Mouse (Mus musculus) gastrocnemius, postnatal 14 days (tissue): ENCODE measurements around the gene Gpr162. TPM values are rescaled to one million over a fixed set of nuclear protein-coding genes. Genes with fewer than 3 reads are reported as not detected.
A peak's percentile ranks its signal among the peaks of the same experiment; 100 is the strongest.
"Not testable (repeated sequence)": the region's sequence is repeated elsewhere in the genome, so short reads cannot be mapped to it uniquely, and the experiment has no call there.

Experiments used
- DNase-seq: peaks from one replicate; pipeline ENCODE4 v3.0.0; 2021; ENCODE audit warnings: mixed read lengths
- intact Hi-C: fragments of 180-260 bp; cut with DNase I; formaldehyde crosslinking; loops from one replicate; pipeline ENCODE4 v1.15.1; 2025; ENCODE audit warnings: low total_unique reads
- total RNA-seq, 2 experiments: library from RNA; stranded (reverse); gene quantifications; 2 replicates each; pipeline ENCODE4 v1.2.3; 2021

Gene Gpr162
- total RNA-seq, 2 experiments from 2014 or later: 0.33 to 0.45 TPM

GRCm38 (mm10) chr6:124816611-124817010 is 47.2 kb downstream of the Gpr162 start:
- no peak for DNase-seq
- intact Hi-C loops: no loop called here

- intact Hi-C loops: no loop called here
- no peak for DNase-seq
These were observed 48.7 kb downstream of the Gpr162 start for GRCm38 (mm10) chr6:124814858-124815774.

- DNase-seq: no peak
These were observed 49.3 kb downstream of the Gpr162 start for GRCm38 (mm10) chr6:124814448-124814847.

GRCm38 (mm10) chr6:124813933-124814332 is 49.9 kb downstream of the Gpr162 start, which contains the start of gene Tpi1:
Gene Tpi1, minus strand, starts transcription at chr6:124814296.
- peak; percentile 93 for DNase-seq

More at GRCm38 (mm10) chr6:124814448-124814847, 49.3 kb downstream of the Gpr162 start:
- intact Hi-C loops: no loop called here

GRCm38 (mm10) chr6:124813496-124813895 is 50.3 kb downstream of the Gpr162 start:
- intact Hi-C loops: no loop called here
- peak; percentile 74 for DNase-seq

More at GRCm38 (mm10) chr6:124813933-124814332, 49.9 kb downstream of the Gpr162 start, which contains the start of gene Tpi1:
- intact Hi-C loops: no loop called here

GRCm38 (mm10) chr6:124812848-124813247 is 50.9 kb downstream of the Gpr162 start:
- no peak for DNase-seq
- intact Hi-C loops: no loop called here

- DNase-seq: no peak
- intact Hi-C loops: no loop called here
These were observed 51.9 kb downstream of the Gpr162 start for GRCm38 (mm10) chr6:124811701-124812560.

- no peak for DNase-seq
- intact Hi-C loops: no loop called here
These were observed 52.4 kb downstream of the Gpr162 start for GRCm38 (mm10) chr6:124811403-124811665.

- DNase-seq, intact Hi-C loops: not testable (repeated sequence)
These were observed 53.0 kb downstream of the Gpr162 start for GRCm38 (mm10) chr6:124810566-124811402.

- DNase-seq: no peak
- intact Hi-C loops: no loop called here
These were observed 53.8 kb downstream of the Gpr162 start for GRCm38 (mm10) chr6:124809775-124810538.

GRCm38 (mm10) chr6:124809052-124809774 is 54.6 kb downstream of the Gpr162 start:
- intact Hi-C loops: no loop called here
- peak; percentile 88 for DNase-seq

Other genes with a start within 250 kb of the Gpr162 start
- under 1 TPM; 0.78 to 0.96 TPM for gene C1s2, start 227.9 kb downstream of the Gpr162 start, total RNA-seq
- gene Lpcat3, start 201.0 kb downstream of the Gpr162 start, total RNA-seq: 10 to 100 TPM; 26.3 to 32.3 TPM
- gene Emg1, start 151.8 kb downstream of the Gpr162 start, total RNA-seq: 10 to 100 TPM; 51.8 to 57.5 TPM
- 100 to 1,000 TPM; 179 to 184 TPM for gene Phb2, start 151.6 kb downstream of the Gpr162 start, total RNA-seq
- 1 to 10 TPM; 1.7 to 1.9 TPM for gene Ptpn6, start 125.3 kb downstream of the Gpr162 start, total RNA-seq
- gene Grcc10, start 122.6 kb downstream of the Gpr162 start, total RNA-seq: 100 to 1,000 TPM; 207 to 228 TPM
- gene Gm45234, start 108.0 kb downstream of the Gpr162 start, total RNA-seq: not detected
- gene Atn1, start 107.5 kb downstream of the Gpr162 start, total RNA-seq: 10 to 100 TPM; 30.8 to 35.8 TPM
- gene Eno2, start 94.3 kb downstream of the Gpr162 start, total RNA-seq: 1 to 10 TPM; 1.9 to 2.3 TPM
- gene Lrrc23, start 84.3 kb downstream of the Gpr162 start, total RNA-seq: not detected
- 1 to 10 TPM; 3.7 to 4.8 TPM for gene Spsb2, start 55.3 kb downstream of the Gpr162 start, total RNA-seq
- gene Tpi1, start 49.7 kb downstream of the Gpr162 start, total RNA-seq: 1,000 to 10,000 TPM; 2,868 to 2,952 TPM
- 10 to 100 TPM; 55.3 to 61.9 TPM for gene Usp5, start 34.5 kb downstream of the Gpr162 start, total RNA-seq
- 1 to 10 TPM; 4.6 to 5.0 TPM for gene Cdca3, start 34.4 kb downstream of the Gpr162 start, total RNA-seq
- 1 to 10 TPM; 6.6 to 7.0 TPM for gene Gnb3, start 23.7 kb downstream of the Gpr162 start, total RNA-seq
- 10 to 100 TPM; 19.7 to 24.2 TPM for gene P3h3, start 6.2 kb downstream of the Gpr162 start, total RNA-seq
- gene Cd4, start 24.2 kb upstream of the Gpr162 start, total RNA-seq: under 1 TPM; 0.27 to 0.51 TPM
- gene Lag3, start 47.7 kb upstream of the Gpr162 start, total RNA-seq: under 1 TPM; 0.43 to 0.62 TPM
- 100 to 1,000 TPM; 225 to 266 TPM for gene Ptms, start 56.1 kb upstream of the Gpr162 start, total RNA-seq
- 100 to 1,000 TPM; 250 to 257 TPM for gene Mlf2, start 67.4 kb upstream of the Gpr162 start, total RNA-seq
- 100 to 1,000 TPM in 1 of 2 experiments, 10 to 100 TPM in 1; 99.1 to 100 TPM for gene Cops7a, start 101.6 kb upstream of the Gpr162 start, total RNA-seq
- gene Pianp, start 132.7 kb upstream of the Gpr162 start, total RNA-seq: under 1 TPM; 0.16 to 0.72 TPM
- gene Zfp384, start 145.2 kb upstream of the Gpr162 start, total RNA-seq: 10 to 100 TPM; 20.1 to 20.7 TPM
- 10 to 100 TPM; 29.6 TPM for gene Ing4, start 175.8 kb upstream of the Gpr162 start, total RNA-seq
- 1 to 10 TPM; 1.4 to 2.5 TPM for gene Acrbp, start 185.7 kb upstream of the Gpr162 start, total RNA-seq
- under 1 TPM in 1 of 2 experiments, not detected in 1; 0.24 TPM for gene Lpar5, start 203.9 kb upstream of the Gpr162 start, total RNA-seq
- 10 to 100 TPM; 75.1 to 84.3 TPM for gene Chd4, start 232.0 kb upstream of the Gpr162 start, total RNA-seq